Mouse (Mus musculus): ENCODE measurements around the gene Gm47996.

DNA sequence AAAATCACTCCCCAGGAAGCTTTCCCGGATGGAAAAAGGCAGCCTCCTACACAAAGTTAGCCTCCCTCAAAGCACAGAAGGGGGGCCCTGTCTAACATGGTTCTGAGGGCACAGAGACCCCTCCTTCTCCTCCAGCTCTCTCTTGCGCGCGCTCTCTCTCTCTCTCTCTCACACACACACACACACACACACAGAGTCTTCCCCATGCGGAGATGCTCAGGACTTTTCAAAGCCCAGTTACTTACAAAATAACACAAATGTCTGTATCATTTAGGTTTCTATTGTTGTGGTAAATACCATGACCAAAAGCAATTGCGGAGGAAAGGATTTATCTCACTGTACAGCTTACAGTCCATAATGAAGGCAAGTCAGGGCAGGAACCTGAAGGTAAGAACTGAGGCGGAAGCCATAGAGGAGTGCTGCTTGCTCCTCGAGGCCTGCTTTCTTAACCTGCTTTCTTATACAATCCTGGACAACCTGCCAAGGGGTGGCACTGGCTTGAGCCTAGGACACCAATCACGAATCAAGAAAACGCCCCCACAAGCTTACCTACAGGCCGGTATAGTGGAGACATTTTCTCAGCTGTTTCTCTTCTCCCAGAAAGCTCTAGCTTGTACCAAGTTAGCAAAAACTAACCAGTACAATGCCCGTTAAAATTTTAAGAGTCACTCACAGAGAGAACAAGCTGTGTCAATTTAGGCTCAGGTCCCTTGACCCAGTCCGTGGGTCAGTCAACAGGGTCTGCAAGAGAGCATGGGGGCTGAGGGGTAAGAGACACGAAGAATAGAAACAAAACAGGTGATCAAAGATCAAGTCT lies 41.5 kb downstream of the Gm47996 start:
- TF ChIP-seq CTCF (IDR thresholded peaks at IDR 0.05; ENCODE audit: insufficient read depth, low read length) (no peak), POLR2A (IDR thresholded peaks at IDR 0.05; ENCODE audit: borderline replicate concordance, extremely low read depth, low read depth, low read length) (no peak)
